Mouse (Mus musculus): ENCODE data around the gene Tmem50b. TPM values are rescaled to one million over a fixed set of nuclear protein-coding genes. Genes with fewer than 3 reads are reported as not detected.
"Not testable (repeated sequence)": the region's sequence is repeated elsewhere in the genome, so short reads cannot be mapped to it uniquely, and the experiment has no call there.

Gene Tmem50b
- polyA plus RNA-seq, 1 experiment from 2014 or later = 13.3 TPM

- H3K36me3 ChIP-seq (ENCODE audit: control insufficient read depth, insufficient read depth, low read length) = no peaks in the 10 kb centered on the region
- no peak overlapping the region for H3K9ac ChIP-seq (ENCODE audit: low read depth, low read length)
- no peak overlapping the region for H3K4me2 ChIP-seq
- H3K4me3 ChIP-seq (ENCODE audit: low read depth, low read length) = no peak overlapping the region
- ATAC-seq (replicated peaks; ENCODE audit: low FRiP score) (peak; percentile 80), DNase-seq (ENCODE audit: low spot score) (peak; percentile 91)
- H3K4me1 ChIP-seq (replicated peaks; ENCODE audit: control insufficient read depth, insufficient read depth, low read length) = peaks cover 22% of the 10 kb centered on the region
- 48% methylated on average over 13 of the region's 13 CpGs for WGBS
- no peak overlapping the region for H3K27ac ChIP-seq (ENCODE audit: low read depth, low read length)
- H3K27me3 ChIP-seq (replicated peaks; ENCODE audit: control insufficient read depth, insufficient read depth, low read length) = no peaks in the 10 kb centered on the region
- no peaks in the 10 kb centered on the region for H3K9me3 ChIP-seq (ENCODE audit: control insufficient read depth, low read length)
Observed at GRCm38 (mm10) chr16:91534477-91534876, 63.1 kb downstream of the Tmem50b start.

GRCm38 (mm10) chr16:91533097-91534001, 64.3 kb downstream of the Tmem50b start:
- no peak overlapping the region for H3K4me2 ChIP-seq
- WGBS = 42% methylated on average over 23 of the region's 23 CpGs
- no peaks in the 10 kb centered on the region for H3K9me3 ChIP-seq (ENCODE audit: control insufficient read depth, low read length)
- no peaks in the 10 kb centered on the region for H3K36me3 ChIP-seq (ENCODE audit: control insufficient read depth, insufficient read depth, low read length)
- H3K4me1 ChIP-seq (replicated peaks; ENCODE audit: control insufficient read depth, insufficient read depth, low read length) = peaks cover 21% of the 10 kb centered on the region
- no peaks in the 10 kb centered on the region for H3K27me3 ChIP-seq (replicated peaks; ENCODE audit: control insufficient read depth, insufficient read depth, low read length)
- DNase-seq (ENCODE audit: low spot score) (no peak), ATAC-seq (replicated peaks; ENCODE audit: low FRiP score) (no peak; the same call in 1 of the 2 replicates)
- H3K9ac ChIP-seq (ENCODE audit: low read depth, low read length) = no peak overlapping the region
- H3K4me3 ChIP-seq (ENCODE audit: low read depth, low read length) = no peak overlapping the region
- H3K27ac ChIP-seq (ENCODE audit: low read depth, low read length) = no peak overlapping the region

GRCm38 (mm10) chr16:91532429-91532828, 65.2 kb downstream of the Tmem50b start:
- no peak overlapping the region for H3K27ac ChIP-seq (ENCODE audit: low read depth, low read length)
- DNase-seq (ENCODE audit: low spot score) (no peak), ATAC-seq (replicated peaks; ENCODE audit: low FRiP score) (no peak)
- 37% methylated on average over 2 of the region's 2 CpGs for WGBS
- no peaks in the 10 kb centered on the region for H3K9me3 ChIP-seq (ENCODE audit: control insufficient read depth, low read length)
- peaks cover 16% of the 10 kb centered on the region for H3K4me1 ChIP-seq (replicated peaks; ENCODE audit: control insufficient read depth, insufficient read depth, low read length)
- no peak overlapping the region for H3K4me2 ChIP-seq
- H3K36me3 ChIP-seq (ENCODE audit: control insufficient read depth, insufficient read depth, low read length) = no peaks in the 10 kb centered on the region
- H3K27me3 ChIP-seq (replicated peaks; ENCODE audit: control insufficient read depth, insufficient read depth, low read length) = no peaks in the 10 kb centered on the region
- H3K9ac ChIP-seq (ENCODE audit: low read depth, low read length) = no peak overlapping the region
- no peak overlapping the region for H3K4me3 ChIP-seq (ENCODE audit: low read depth, low read length)

- H3K4me1 ChIP-seq (replicated peaks; ENCODE audit: control insufficient read depth, insufficient read depth, low read length) = peaks cover 17% of the 10 kb centered on the region
- no peaks in the 10 kb centered on the region for H3K27me3 ChIP-seq (replicated peaks; ENCODE audit: control insufficient read depth, insufficient read depth, low read length)
- H3K9ac ChIP-seq (ENCODE audit: low read depth, low read length) = no peak overlapping the region
- H3K9me3 ChIP-seq (ENCODE audit: control insufficient read depth, low read length) = no peaks in the 10 kb centered on the region
- no peaks in the 10 kb centered on the region for H3K36me3 ChIP-seq (ENCODE audit: control insufficient read depth, insufficient read depth, low read length)
- no peak overlapping the region for H3K4me3 ChIP-seq (ENCODE audit: low read depth, low read length)
- no peak overlapping the region for H3K4me2 ChIP-seq
- H3K27ac ChIP-seq (ENCODE audit: low read depth, low read length) = no peak overlapping the region
- ATAC-seq (replicated peaks; ENCODE audit: low FRiP score) (no peak), DNase-seq (ENCODE audit: low spot score) (no peak)
- 78% methylated on average over 6 of the region's 6 CpGs for WGBS
Observed at GRCm38 (mm10) chr16:91531856-91532255, 65.7 kb downstream of the Tmem50b start.

- H3K27me3 ChIP-seq (replicated peaks; ENCODE audit: control insufficient read depth, insufficient read depth, low read length); H3K9ac ChIP-seq (ENCODE audit: low read depth, low read length); H3K36me3 ChIP-seq (ENCODE audit: control insufficient read depth, insufficient read depth, low read length); H3K4me3 ChIP-seq (ENCODE audit: low read depth, low read length); H3K4me2 ChIP-seq; H3K27ac ChIP-seq (ENCODE audit: low read depth, low read length); ATAC-seq (replicated peaks; ENCODE audit: low FRiP score); DNase-seq (ENCODE audit: low spot score); H3K9me3 ChIP-seq (ENCODE audit: control insufficient read depth, low read length): not testable (repeated sequence)
- WGBS = 86% methylated on average over 4 of the region's 4 CpGs
- H3K4me1 ChIP-seq (replicated peaks; ENCODE audit: control insufficient read depth, insufficient read depth, low read length) = peaks cover 13% of the 10 kb centered on the region
Observed at GRCm38 (mm10) chr16:91530830-91531229, 66.8 kb downstream of the Tmem50b start.

GRCm38 (mm10) chr16:91528578-91528977, 69.0 kb downstream of the Tmem50b start:
- ATAC-seq (replicated peaks; ENCODE audit: low FRiP score) = no peak
- WGBS = 84% methylated on average over 9 of the region's 9 CpGs
- H3K27ac ChIP-seq (ENCODE audit: low read depth, low read length) = no peak overlapping the region

GRCm38 (mm10) chr16:91527500-91527899, 70.1 kb downstream of the Tmem50b start:
- ATAC-seq (replicated peaks; ENCODE audit: low FRiP score) (peak; percentile 75), DNase-seq (ENCODE audit: low spot score) (no peak)
- no peaks in the 10 kb centered on the region for H3K27me3 ChIP-seq (replicated peaks; ENCODE audit: control insufficient read depth, insufficient read depth, low read length)
- 46% methylated on average over 5 of the region's 5 CpGs for WGBS
- no peak overlapping the region for H3K9ac ChIP-seq (ENCODE audit: low read depth, low read length)
- no peak overlapping the region for H3K27ac ChIP-seq (ENCODE audit: low read depth, low read length)
- H3K36me3 ChIP-seq (ENCODE audit: control insufficient read depth, insufficient read depth, low read length) = no peaks in the 10 kb centered on the region
- H3K4me3 ChIP-seq (ENCODE audit: low read depth, low read length) = no peak overlapping the region
- peaks cover 9% of the 10 kb centered on the region for H3K4me1 ChIP-seq (replicated peaks; ENCODE audit: control insufficient read depth, insufficient read depth, low read length)
- H3K9me3 ChIP-seq (ENCODE audit: control insufficient read depth, low read length) = no peaks in the 10 kb centered on the region
- H3K4me2 ChIP-seq = no peak overlapping the region

More at GRCm38 (mm10) chr16:91528578-91528977, 69.0 kb downstream of the Tmem50b start:
- Histone ChIP-seq H3K27me3 (replicated peaks; ENCODE audit: control insufficient read depth, insufficient read depth, low read length) (no peaks in the 10 kb centered on the region), H3K9ac (ENCODE audit: low read depth, low read length) (no peak overlapping the region), H3K4me1 (replicated peaks; ENCODE audit: control insufficient read depth, insufficient read depth, low read length) (peaks cover 13% of the 10 kb centered on the region), H3K4me2 (no peak overlapping the region), H3K4me3 (ENCODE audit: low read depth, low read length) (no peak overlapping the region), H3K36me3 (ENCODE audit: control insufficient read depth, insufficient read depth, low read length) (no peaks in the 10 kb centered on the region), H3K9me3 (ENCODE audit: control insufficient read depth, low read length) (no peaks in the 10 kb centered on the region)
- DNase-seq (ENCODE audit: low spot score) = no peak

- Histone ChIP-seq H3K4me3 (ENCODE audit: low read depth, low read length) (no peak overlapping the region), H3K4me2 (no peak overlapping the region), H3K36me3 (ENCODE audit: control insufficient read depth, insufficient read depth, low read length) (no peaks in the 10 kb centered on the region), H3K9me3 (ENCODE audit: control insufficient read depth, low read length) (no peaks in the 10 kb centered on the region), H3K27ac (ENCODE audit: low read depth, low read length) (no peak overlapping the region), H3K27me3 (replicated peaks; ENCODE audit: control insufficient read depth, insufficient read depth, low read length) (no peaks in the 10 kb centered on the region), H3K4me1 (replicated peaks; ENCODE audit: control insufficient read depth, insufficient read depth, low read length) (peaks cover 8% of the 10 kb centered on the region), H3K9ac (ENCODE audit: low read depth, low read length) (no peak overlapping the region)
- DNase-seq (ENCODE audit: low spot score) (no peak), ATAC-seq (replicated peaks; ENCODE audit: low FRiP score) (peak; percentile 24)
- 63% methylated on average over 10 of the region's 10 CpGs for WGBS
Observed at GRCm38 (mm10) chr16:91527051-91527450, 70.5 kb downstream of the Tmem50b start.

- Histone ChIP-seq H3K4me1 (replicated peaks; ENCODE audit: control insufficient read depth, insufficient read depth, low read length) (peaks cover 8% of the 10 kb centered on the region), H3K9ac (ENCODE audit: low read depth, low read length) (no peak overlapping the region), H3K27me3 (replicated peaks; ENCODE audit: control insufficient read depth, insufficient read depth, low read length) (no peaks in the 10 kb centered on the region), H3K27ac (ENCODE audit: low read depth, low read length) (no peak overlapping the region), H3K9me3 (ENCODE audit: control insufficient read depth, low read length) (no peaks in the 10 kb centered on the region), H3K4me3 (ENCODE audit: low read depth, low read length) (no peak overlapping the region), H3K4me2 (no peak overlapping the region), H3K36me3 (ENCODE audit: control insufficient read depth, insufficient read depth, low read length) (no peaks in the 10 kb centered on the region)
- DNase-seq (ENCODE audit: low spot score) (no peak), ATAC-seq (replicated peaks; ENCODE audit: low FRiP score) (no peak)
- 93% methylated on average over 6 of the region's 6 CpGs for WGBS
Observed at GRCm38 (mm10) chr16:91526274-91526673, 71.3 kb downstream of the Tmem50b start.

Data from liver, embryonic 11.5 days (tissue).